Mouse (Mus musculus) CH12.LX (cell line): Measurements from ENCODE around the gene Tulp1.

Source experiments
- CTCF ChIP-seq, 2 experiments: IDR thresholded peaks in 1 of 2; conservative IDR thresholded peaks in 1 of 2; 2 replicates each; pipeline ENCODE4 v1.5.1; 2011 to 2012; ENCODE audit warnings: low read depth in 2 of 2, low read length in 2 of 2, improper control_type of control experiment in 1 of 2, inconsistent platforms in 1 of 2, mild to moderate bottlenecking in 1 of 2, moderate library complexity in 1 of 2
- EP300 ChIP-seq: IDR thresholded peaks from 2 replicates; pipeline ENCODE4 v1.6.1; 2011; ENCODE audit warnings: low read length, improper control_type of control experiment
- GABPA ChIP-seq: IDR thresholded peaks from 2 replicates; pipeline ENCODE4 v1.6.1; 2012; ENCODE audit warnings: low read depth, low read length, improper control_type of control experiment, inconsistent platforms; ENCODE audit not compliant: insufficient replicate concordance
- KAT2A ChIP-seq: IDR thresholded peaks from 2 replicates; pipeline ENCODE4 v1.6.1; 2012; ENCODE audit warnings: low read length, improper control_type of control experiment, inconsistent platforms; ENCODE audit not compliant: insufficient replicate concordance
- MAX ChIP-seq: IDR thresholded peaks from 2 replicates; pipeline ENCODE4 v1.6.1; 2011; ENCODE audit warnings: low read length, improper control_type of control experiment
- MAZ ChIP-seq: IDR thresholded peaks from 2 replicates; pipeline ENCODE4 v1.6.1; 2012; ENCODE audit warnings: low read depth, mild to moderate bottlenecking, inconsistent platforms, low read length, improper control_type of control experiment, moderate library complexity
- MXI1 ChIP-seq: IDR thresholded peaks from 2 replicates; pipeline ENCODE4 v1.6.1; 2011; ENCODE audit warnings: mild to moderate bottlenecking, low read depth, low read length, improper control_type of control experiment
- NELFE ChIP-seq: IDR thresholded peaks from 2 replicates; pipeline ENCODE4 v1.6.1; 2011; ENCODE audit warnings: low read depth, low read length, improper control_type of control experiment
- POLR2A ChIP-seq: IDR thresholded peaks from 2 replicates; pipeline ENCODE4 v1.6.1; 2011; ENCODE audit warnings: low read depth, mild to moderate bottlenecking, improper control_type of control experiment, low read length
- TCF12 ChIP-seq: IDR thresholded peaks from 2 replicates; pipeline ENCODE4 v1.6.1; 2014; ENCODE audit warnings: low read depth, mild to moderate bottlenecking, inconsistent platforms, low read length, improper control_type of control experiment
- ZC3H11A ChIP-seq: IDR thresholded peaks from 2 replicates; pipeline ENCODE4 v1.6.1; 2012; ENCODE audit warnings: low read depth, mild to moderate bottlenecking, inconsistent platforms, low read length, improper control_type of control experiment

- no peak for TF ChIP-seq MXI1
- TF ChIP-seq CTCF (conservative IDR thresholded peaks at IDR 0.05 in 1 of 2, IDR thresholded peaks at IDR 0.05 in 1 of 2; ENCODE audit: low read depth in 2 of 2, low read length in 2 of 2), result no peak
- no peak for TF ChIP-seq MAZ
- no peak for TF ChIP-seq POLR2A
- TF ChIP-seq KAT2A, result no peak
- TF ChIP-seq TCF12, result no peak
- TF ChIP-seq GABPA, result no peak
- TF ChIP-seq EP300, result no peak
- TF ChIP-seq NELFE, result no peak
- TF ChIP-seq ZC3H11A, result no peak
- no peak for TF ChIP-seq MAX
Measured at GRCm38 (mm10) chr17:28371286-28371685, 6.3 kb upstream of the Tulp1 start.
